Mouse (Mus musculus) forebrain, embryonic 14.5 days (tissue): ENCODE data around the gene Fam178b. TPM values are rescaled to one million over a fixed set of nuclear protein-coding genes. Genes with fewer than 3 reads are reported as not detected.

Experiments
- ATAC-seq: fragments of 200-750 bp; cut with Nextera tagmentation; 2 replicates; pipeline ENCODE4 v1.8.0; 2017; ENCODE audit warnings: mild to moderate bottlenecking, moderate library complexity
- DNase-seq: peaks from one replicate; pipeline ENCODE4 v3.0.0-alpha.2; 2015; ENCODE audit warnings: low spot score
- H3K27ac ChIP-seq: fragments of 300-500 bp; sonication (generic); 2 replicates; pipeline ENCODE4 v1.5.1; 2014; ENCODE audit warnings: low read depth, mild to moderate bottlenecking, control low read depth, low read length, moderate library complexity
- H3K27me3 ChIP-seq: fragments of 300-500 bp; sonication (generic); replicated peaks from 2 replicates; pipeline ENCODE4 v1.6.1; 2014; ENCODE audit warnings: low read length, control low read depth, mixed read lengths; ENCODE audit not compliant: control insufficient read depth, insufficient read depth
- H3K36me3 ChIP-seq: fragments of 300-500 bp; sonication (generic); 2 replicates; pipeline ENCODE4 v1.6.1; 2014; ENCODE audit warnings: low read length, control low read depth; ENCODE audit not compliant: control insufficient read depth, insufficient read depth
- H3K4me1 ChIP-seq: fragments of 300-500 bp; sonication (generic); 2 replicates; pipeline ENCODE4 v1.6.1; 2014; ENCODE audit warnings: antibody characterized with exemption, low read length, control low read depth; ENCODE audit not compliant: control insufficient read depth, insufficient read depth
- H3K4me2 ChIP-seq: fragments of 300-500 bp; sonication (generic); 2 replicates; pipeline ENCODE4 v1.6.1; 2014; ENCODE audit warnings: mild to moderate bottlenecking, control low read depth, low read length
- H3K4me3 ChIP-seq: fragments of 300-500 bp; sonication (generic); 2 replicates; pipeline ENCODE4 v1.5.1; 2014; ENCODE audit warnings: low read depth, low read length, control low read depth
- H3K9ac ChIP-seq: fragments of 300-500 bp; sonication (generic); 2 replicates; pipeline ENCODE4 v1.6.1; 2014; ENCODE audit warnings: mild to moderate bottlenecking, low read length, control low read depth, moderate library complexity
- H3K9me3 ChIP-seq: fragments of 300-500 bp; sonication (generic); replicated peaks from 2 replicates; pipeline ENCODE4 v1.6.1; 2016; ENCODE audit warnings: low read length, control low read depth, mixed read lengths; ENCODE audit not compliant: control insufficient read depth
- whole genome bisulfite sequencing: fragments of 180-500 bp; shearing (Covaris S2); extraction: QIAGEN DNeasy Blood & Tissue Kit; methylation state at CpG from one replicate; pipeline ENCODE4 v1.1.7; 2014; 5-methylcytosine and 5-hydroxymethylcytosine counted together
- polyA plus RNA-seq: library from polyadenylated mRNA; unstranded; fragments of >200 nt; fragmentation: Nextera tagmentation; extraction: Ambion mirVana; gene quantifications from 2 replicates; pipeline ENCODE4 v1.2.1, GENCODE M21; 2014

Gene Fam178b
- polyA plus RNA-seq, 1 experiment from 2014 or later = not detected

GRCm38 (mm10) chr1:36664457-36664856, 18.5 kb downstream of the Fam178b start:
- Histone ChIP-seq H3K4me3 (no peak overlapping the region), H3K27me3 (no peaks in the 10 kb centered on the region), H3K9me3 (no peaks in the 10 kb centered on the region), H3K9ac (no peak overlapping the region), H3K4me1 (no peaks in the 10 kb centered on the region), H3K27ac (no peak overlapping the region), H3K36me3 (no peaks in the 10 kb centered on the region), H3K4me2 (no peak overlapping the region)
- ATAC-seq = no peak
- DNase-seq = peak; percentile 32
- WGBS = 78% methylated on average over 4 of the region's 4 CpGs

DNA sequence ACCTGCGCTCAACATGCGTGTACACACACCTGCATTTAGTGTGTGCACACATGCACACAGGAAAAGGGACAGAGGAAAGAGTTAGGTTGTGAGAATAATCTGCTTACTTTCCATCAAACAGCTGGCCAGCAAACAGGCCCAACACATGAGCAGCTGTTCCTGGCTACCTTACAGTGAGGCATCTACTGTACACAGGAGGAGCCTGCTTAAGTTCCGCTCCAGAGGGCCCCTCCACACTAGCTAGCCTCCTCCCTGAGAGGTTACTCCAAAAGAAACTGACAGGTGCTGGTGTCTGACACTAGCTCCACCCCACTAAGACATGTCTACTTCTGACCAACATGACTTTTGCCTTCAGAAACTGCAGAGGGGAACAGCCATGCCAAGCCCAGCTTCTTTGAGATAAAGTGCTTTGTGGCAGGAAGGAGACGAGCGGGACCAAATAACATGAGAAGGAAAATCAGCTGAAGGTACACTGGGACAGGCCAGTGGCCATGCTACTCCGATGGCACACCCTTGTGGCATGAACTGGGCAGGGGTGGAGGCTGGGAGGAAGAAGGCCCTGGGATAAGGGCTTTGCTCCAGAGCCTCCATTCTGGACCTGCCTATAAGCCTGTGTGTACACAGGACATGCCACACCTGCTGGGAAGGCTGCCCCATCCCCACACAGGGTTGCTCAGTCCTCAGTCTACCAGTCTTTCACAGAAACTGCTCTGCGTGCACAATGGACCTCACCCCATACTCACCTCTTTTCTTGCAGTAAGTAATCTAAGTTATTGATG, 24.2 kb downstream of the Fam178b start:
- Histone ChIP-seq H3K27me3 (no peaks in the 10 kb centered on the region), H3K27ac (no peak overlapping the region), H3K4me1 (no peaks in the 10 kb centered on the region), H3K9me3 (no peaks in the 10 kb centered on the region), H3K36me3 (no peaks in the 10 kb centered on the region), H3K4me3 (no peak overlapping the region), H3K4me2 (no peak overlapping the region), H3K9ac (no peak overlapping the region)
- 90% methylated on average over 7 of the region's 7 CpGs for WGBS
- ATAC-seq (no peak), DNase-seq (no peak)

GRCm38 (mm10) chr1:36657658-36658415, 25.1 kb downstream of the Fam178b start:
- H3K4me1 ChIP-seq = no peaks in the 10 kb centered on the region
- no peak overlapping the region for H3K27ac ChIP-seq
- no peak for ATAC-seq
- H3K9me3 ChIP-seq = no peaks in the 10 kb centered on the region
- no peak overlapping the region for H3K4me3 ChIP-seq
- H3K36me3 ChIP-seq = no peaks in the 10 kb centered on the region
- no peaks in the 10 kb centered on the region for H3K27me3 ChIP-seq
- no peak for DNase-seq
- WGBS = 72% methylated on average over 4 of the region's 4 CpGs
- H3K4me2 ChIP-seq = no peak overlapping the region
- no peak overlapping the region for H3K9ac ChIP-seq

DNA sequence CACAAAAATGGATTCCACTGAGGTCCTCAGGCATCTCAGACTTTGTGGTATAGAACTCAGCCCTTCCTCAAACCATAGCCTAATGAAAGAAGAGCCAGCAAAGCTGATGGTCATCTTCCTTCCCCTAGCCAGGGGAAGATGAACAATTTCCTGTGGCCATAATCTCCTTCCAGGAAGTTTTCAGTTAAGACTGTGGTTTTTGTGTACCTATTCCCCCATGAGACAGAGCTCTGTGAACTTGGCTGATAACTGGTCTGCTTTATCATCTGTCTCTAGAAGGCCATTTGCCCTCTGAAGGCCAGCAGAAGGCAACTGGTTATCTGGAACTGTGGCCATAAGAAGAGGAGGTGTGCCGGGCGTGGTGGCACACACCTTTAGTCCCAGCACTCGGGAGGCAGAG, 26.8 kb downstream of the Fam178b start:
- H3K4me1 ChIP-seq = no peaks in the 10 kb centered on the region

GRCm38 (mm10) chr1:36655039-36655438, 27.9 kb downstream of the Fam178b start:
- no peak overlapping the region for H3K4me2 ChIP-seq
- H3K9me3 ChIP-seq = no peaks in the 10 kb centered on the region
- no peak overlapping the region for H3K4me3 ChIP-seq
- H3K27ac ChIP-seq = no peak overlapping the region
- H3K9ac ChIP-seq = no peak overlapping the region
- ATAC-seq (no peak), DNase-seq (no peak)
- no peaks in the 10 kb centered on the region for H3K4me1 ChIP-seq
- no peaks in the 10 kb centered on the region for H3K36me3 ChIP-seq
- H3K27me3 ChIP-seq = no peaks in the 10 kb centered on the region
- WGBS = 77% methylated on average over 5 of the region's 5 CpGs

More for the DNA sequence above, 26.8 kb downstream of the Fam178b start:
- no peak overlapping the region for H3K27ac ChIP-seq
- H3K4me3 ChIP-seq = no peak overlapping the region
- no peaks in the 10 kb centered on the region for H3K9me3 ChIP-seq
- no peak overlapping the region for H3K4me2 ChIP-seq
- DNase-seq (no peak), ATAC-seq (no peak)
- no peak overlapping the region for H3K9ac ChIP-seq
- H3K27me3 ChIP-seq = no peaks in the 10 kb centered on the region
- no peaks in the 10 kb centered on the region for H3K36me3 ChIP-seq
- WGBS = 88% methylated on average over 3 of the region's 3 CpGs

GRCm38 (mm10) chr1:36647631-36648030, 35.4 kb downstream of the Fam178b start:
- Histone ChIP-seq H3K4me3 (no peak overlapping the region), H3K4me1 (peaks cover 2% of the 10 kb centered on the region; the same call in 1 of the 2 replicates), H3K9ac (no peak overlapping the region), H3K9me3 (no peaks in the 10 kb centered on the region), H3K4me2 (no peak overlapping the region), H3K36me3 (no peaks in the 10 kb centered on the region), H3K27me3 (no peaks in the 10 kb centered on the region), H3K27ac (no peak overlapping the region)
- ATAC-seq (no peak), DNase-seq (no peak)
- WGBS = 79% methylated on average over 5 of the region's 5 CpGs

- Histone ChIP-seq H3K9ac (no peak overlapping the region), H3K27ac (no peak overlapping the region), H3K4me2 (no peak overlapping the region), H3K27me3 (no peaks in the 10 kb centered on the region), H3K9me3 (no peaks in the 10 kb centered on the region), H3K36me3 (no peaks in the 10 kb centered on the region), H3K4me3 (no peak overlapping the region), H3K4me1 (peaks cover 2% of the 10 kb centered on the region; the same call in 1 of the 2 replicates)
- no peak for ATAC-seq
- no peak for DNase-seq
- 57% methylated on average over 3 of the region's 3 CpGs for WGBS
Measured at GRCm38 (mm10) chr1:36646285-36646684, 36.7 kb downstream of the Fam178b start.

DNA sequence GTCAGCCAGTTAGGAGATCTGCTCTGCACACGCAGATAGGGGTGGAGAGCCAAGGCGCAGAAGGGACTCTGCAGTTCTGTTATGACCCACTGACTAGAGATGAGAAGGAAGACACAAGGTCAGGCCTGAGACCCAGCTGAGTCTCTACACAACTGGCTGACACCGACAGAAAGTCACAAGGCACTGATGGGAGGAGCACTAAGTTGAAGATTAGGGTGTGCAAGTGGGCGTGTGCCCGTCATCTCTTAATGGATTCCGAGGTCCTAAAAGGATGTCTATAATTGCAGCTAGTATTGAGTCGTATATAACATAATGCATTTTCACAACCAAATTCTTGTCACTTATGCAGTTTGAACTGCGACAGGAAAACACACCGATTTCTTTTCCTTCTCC, 38.4 kb downstream of the Fam178b start:
- H3K9ac ChIP-seq = no peak overlapping the region
- H3K4me2 ChIP-seq = no peak overlapping the region
- DNase-seq (no peak), ATAC-seq (no peak)
- H3K9me3 ChIP-seq = no peaks in the 10 kb centered on the region
- H3K4me3 ChIP-seq = no peak overlapping the region
- H3K27me3 ChIP-seq = no peaks in the 10 kb centered on the region
- 90% methylated on average over 9 of the region's 9 CpGs for WGBS
- H3K27ac ChIP-seq = no peak overlapping the region
- no peaks in the 10 kb centered on the region for H3K36me3 ChIP-seq
- H3K4me1 ChIP-seq = peaks cover 2% of the 10 kb centered on the region; the same call in 1 of the 2 replicates
